Mouse (Mus musculus): ENCODE data around the gene Tfb2m.

DNA sequence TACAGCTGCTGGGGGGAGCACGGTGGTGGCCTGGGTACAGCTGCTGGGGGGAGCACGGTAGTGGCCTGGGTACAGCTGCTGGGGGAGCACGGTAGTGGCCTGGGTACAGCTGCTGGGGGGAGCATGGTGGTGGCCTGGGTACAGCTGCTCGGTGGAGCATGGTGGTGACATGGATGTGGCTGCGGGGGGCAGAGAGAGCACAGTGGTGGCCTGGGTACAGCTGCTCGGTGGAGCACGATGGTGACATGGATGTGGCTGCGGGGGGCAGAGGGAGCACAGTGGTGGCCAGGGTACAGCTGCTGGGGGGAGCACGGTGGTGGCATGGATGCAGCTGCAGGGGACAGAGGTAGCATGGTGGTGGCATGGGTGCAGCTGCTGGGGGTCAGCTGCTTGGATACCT is 39.6 kb upstream of the Tfb2m start:
- no peak for TF ChIP-seq CTCF (IDR thresholded peaks at IDR 0.05 in 2 of 3, conservative IDR thresholded peaks at IDR 0.05 in 1 of 3; ENCODE audit: control insufficient read depth in 1 of 3, insufficient read depth in 1 of 3, low read depth in 2 of 3, low read length in 3 of 3, poor library complexity in 1 of 3, severe bottlenecking in 1 of 3)
- no peak for TF ChIP-seq EP300 (IDR thresholded peaks at IDR 0.05; ENCODE audit: low read depth in 1 of 2, low read length in 2 of 2)
- TF ChIP-seq POLR2AphosphoS5 (IDR thresholded peaks at IDR 0.05; ENCODE audit: borderline replicate concordance, low read depth, low read length), result no peak
- no peak for TF ChIP-seq POLR2A (IDR thresholded peaks at IDR 0.05; ENCODE audit: control insufficient read depth in 1 of 2, insufficient read depth in 1 of 2, low read depth in 1 of 2, low read length in 2 of 2, poor library complexity in 1 of 2)
- no peak for TF ChIP-seq UBTF (IDR thresholded peaks at IDR 0.05; ENCODE audit: borderline replicate concordance, insufficient read depth, low read depth, low read length)
- TF ChIP-seq ZC3H11A (IDR thresholded peaks at IDR 0.05; ENCODE audit: low read depth, low read length), result no peak
- TF ChIP-seq USF1 (IDR thresholded peaks at IDR 0.05; ENCODE audit: low read depth, low read length), result no peak

Data from MEL (cell line).